Mouse (Mus musculus): Measurements from ENCODE around the gene Gm13275. TPM values are rescaled to one million over a fixed set of nuclear protein-coding genes. Genes with fewer than 3 reads are reported as not detected.

Gene Gm13275
- polyA plus RNA-seq (2012; fragmentation: generic; extraction: Trizol) = 1 to 10 TPM in 1 of 2 experiments, under 1 TPM in 1; 0.14 to 1.1 TPM

GRCm38 (mm10) chr4:88793936-88794675 lies at the start of gene Gm13275:
Gm13275 (plus strand) TSS chr4:88794487.

GRCm38 (mm10) chr4:88754818-88755340 lies 39.4 kb upstream of the Gm13275 start, which contains the start of gene Gm13271:
Gm13271 (plus strand) TSS chr4:88754868.

GRCm38 (mm10) chr4:88759610-88760268 lies 34.5 kb upstream of the Gm13275 start, which contains the start of gene Gm13283:
Gm13283 (plus strand) TSS chr4:88760119.

GRCm38 (mm10) chr4:88773534-88773933 lies 20.8 kb upstream of the Gm13275 start, which contains the start of gene Gm13290:
Gm13290 (plus strand) TSS chr4:88773834.

GRCm38 (mm10) chr4:88776622-88777021 lies 17.7 kb upstream of the Gm13275 start, which contains the start of gene Gm13289:
Gm13289 (plus strand) TSS chr4:88776922.

GRCm38 (mm10) chr4:88779550-88779949 lies 14.7 kb upstream of the Gm13275 start, which contains the start of gene Gm13272:
Gm13272 (plus strand) TSS chr4:88779850.

GRCm38 (mm10) chr4:88781831-88782230 lies 12.5 kb upstream of the Gm13275 start, which contains the start of gene Ifnz:
Ifnz (plus strand) TSS chr4:88782131.

GRCm38 (mm10) chr4:88785409-88785808 lies 8.9 kb upstream of the Gm13275 start, which contains the start of gene Gm13276:
Gm13276 (plus strand) TSS chr4:88785709.

GRCm38 (mm10) chr4:88788402-88788801 lies 5.9 kb upstream of the Gm13275 start, which contains the start of gene Gm13277:
Gm13277 (plus strand) TSS chr4:88788632.

GRCm38 (mm10) chr4:88791250-88791649 lies 3.0 kb upstream of the Gm13275 start, which contains the start of gene Gm13278:
Gm13278 (plus strand) TSS chr4:88791550.

GRCm38 (mm10) chr4:88797097-88797496 lies 2.8 kb downstream of the Gm13275 start, which contains the start of gene Gm13279:
Gm13279 (plus strand) TSS chr4:88797397.

GRCm38 (mm10) chr4:88799365-88799764 lies 5.1 kb downstream of the Gm13275 start, which contains the start of gene Gm13285:
Gm13285 (plus strand) TSS chr4:88799665.

GRCm38 (mm10) chr4:88802954-88803353 lies 8.7 kb downstream of the Gm13275 start, which contains the start of gene Gm13287:
Gm13287 (plus strand) TSS chr4:88803254.

GRCm38 (mm10) chr4:88805231-88805630 lies 10.9 kb downstream of the Gm13275 start, which contains the start of gene Gm13288:
Gm13288 (plus strand) TSS chr4:88805531.

GRCm38 (mm10) chr4:88815928-88816327 lies 21.6 kb downstream of the Gm13275 start, which contains the start of gene Ifna7:
Ifna7 (plus strand) TSS chr4:88816228.

GRCm38 (mm10) chr4:88819659-88820058 lies 25.4 kb downstream of the Gm13275 start, which contains the start of gene Ifna11:
Ifna11 (plus strand) TSS chr4:88819959.

GRCm38 (mm10) chr4:88827116-88827515 lies 32.8 kb downstream of the Gm13275 start, which contains the start of gene Ifna6:
Ifna6 (plus strand) TSS chr4:88827416.

GRCm38 (mm10) chr4:88835225-88835624 lies 40.9 kb downstream of the Gm13275 start, which contains the start of gene Ifna5:
Ifna5 (plus strand) TSS chr4:88835525.

GRCm38 (mm10) chr4:88841438-88841911 lies 47.2 kb downstream of the Gm13275 start, which contains the start of gene Ifna4:
Ifna4 (plus strand) TSS chr4:88841861.

All from C3H10T1/2 (cell line).